Mouse (Mus musculus) brain, adult 10 weeks (tissue): ENCODE results near the gene Emx2. TPM values are rescaled to one million over a fixed set of nuclear protein-coding genes. Genes with fewer than 3 reads are reported as not detected.

ENCODE experiments used
- polyA plus RNA-seq: library from polyadenylated mRNA; stranded (reverse); fragments of 350-450 nt; fragmentation: Illumina TruSeq; extraction: RNeasy Lipid Tissue Mini Kit (QIAGEN cat#74804); gene quantifications from one replicate; pipeline ENCODE4 v1.2.3, GENCODE M21; 2015; ENCODE audit warnings: low read depth, low replicate concordance

The Emx2 gene
- polyA plus RNA-seq: 11.7 TPM

GRCm38 (mm10) chr19:59457951-59458742 lies at the start of gene Emx2:
Emx2 (plus strand) TSS chr19:59458372.

Other genes starting within 250 kb of the Emx2 start
- gene Kcnk18, start 239.2 kb upstream of the Emx2 start, polyA plus RNA-seq: not detected
- gene Slc18a2, start 197.5 kb upstream of the Emx2 start, polyA plus RNA-seq: 8.1 TPM
- 24.7 TPM for gene Rps12-ps3, start 136.1 kb upstream of the Emx2 start, polyA plus RNA-seq
- 34.3 TPM for gene Pdzd8, start 112.6 kb upstream of the Emx2 start, polyA plus RNA-seq